Mouse (Mus musculus): ENCODE data around the gene Cnp. TPM values are rescaled to one million over a fixed set of nuclear protein-coding genes. Genes with fewer than 3 reads are reported as not detected.

Cnp gene
- polyA plus RNA-seq, 1 experiment from 2014 or later: 33.6 TPM

DNA sequence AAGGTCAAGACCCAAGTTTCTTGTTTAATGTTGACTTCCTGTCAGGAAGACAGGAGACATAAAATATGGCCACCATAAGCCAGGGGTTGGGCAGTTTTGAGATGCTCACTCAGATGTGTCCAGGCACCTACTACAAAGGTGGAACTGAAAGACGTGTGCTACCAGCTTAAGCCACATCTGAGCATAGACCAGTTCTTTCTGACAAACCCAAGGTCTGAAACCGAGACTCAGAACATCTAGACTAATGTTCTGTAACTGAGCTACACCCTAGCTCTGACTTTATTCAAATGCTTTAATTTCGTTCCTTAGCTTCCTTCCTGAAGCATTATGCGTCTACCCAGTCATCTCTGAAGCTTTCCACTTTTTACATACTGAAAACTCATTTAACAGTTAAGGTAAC is 23.4 kb downstream of the Cnp start:
- Histone ChIP-seq H3K27ac (ENCODE audit: low read length) (no peak overlapping the region), H3K4me1 (ENCODE audit: insufficient read depth, low read length) (no peaks in the 10 kb centered on the region), H3K4me2 (replicated peaks; ENCODE audit: low read depth, low read length) (no peak overlapping the region), H3K36me3 (ENCODE audit: insufficient read depth, low read length) (peaks cover 67% of the 10 kb centered on the region), H3K9me3 (ENCODE audit: low read length) (no peaks in the 10 kb centered on the region), H3K27me3 (ENCODE audit: insufficient read depth, low read length) (no peaks in the 10 kb centered on the region), H3K4me3 (ENCODE audit: low read length) (no peak overlapping the region), H3K9ac (replicated peaks; ENCODE audit: low read length) (no peak overlapping the region)
- WGBS: 53% methylated on average over 4 of the region's 4 CpGs
- ATAC-seq (ENCODE audit: low FRiP score, low TSS enrichment): no peak

GRCm38 (mm10) chr11:100601372-100601771 is 26.7 kb downstream of the Cnp start:
- Histone ChIP-seq H3K4me1 (ENCODE audit: insufficient read depth, low read length) (no peaks in the 10 kb centered on the region; the same call in 1 of the 2 replicates), H3K4me2 (replicated peaks; ENCODE audit: low read depth, low read length) (no peak overlapping the region), H3K4me3 (ENCODE audit: low read length) (no peak overlapping the region), H3K9me3 (ENCODE audit: low read length) (no peaks in the 10 kb centered on the region), H3K27me3 (ENCODE audit: insufficient read depth, low read length) (no peaks in the 10 kb centered on the region), H3K9ac (replicated peaks; ENCODE audit: low read length) (no peak overlapping the region), H3K36me3 (ENCODE audit: insufficient read depth, low read length) (peaks cover 52% of the 10 kb centered on the region), H3K27ac (ENCODE audit: low read length) (no peak overlapping the region)
- WGBS: 88% methylated on average over 3 of the region's 3 CpGs
- ATAC-seq (ENCODE audit: low FRiP score, low TSS enrichment): no peak

DNA sequence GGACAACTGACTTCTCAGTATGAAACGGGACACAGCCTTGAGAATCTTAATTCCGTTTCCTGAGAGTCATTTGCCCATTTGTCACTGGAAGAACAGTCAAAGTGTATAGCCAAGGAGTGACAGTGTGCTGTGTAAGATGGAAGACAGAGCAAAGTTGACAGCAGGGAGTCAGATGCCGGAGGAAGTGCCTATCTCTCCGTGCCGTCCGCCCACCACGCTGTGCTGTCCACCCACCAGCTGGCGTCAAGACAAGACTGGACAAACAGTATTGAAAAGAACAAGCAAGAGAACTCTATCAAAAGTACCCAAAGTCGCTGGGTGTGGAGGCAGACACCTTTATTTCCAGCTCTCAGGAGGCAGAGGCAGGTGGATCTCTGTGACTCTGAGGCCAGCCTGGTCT is 28.5 kb downstream of the Cnp start:
- no peak for ATAC-seq (ENCODE audit: low FRiP score, low TSS enrichment)
- Histone ChIP-seq H3K36me3 (ENCODE audit: insufficient read depth, low read length) (peaks cover 35% of the 10 kb centered on the region), H3K4me3 (ENCODE audit: low read length) (no peak overlapping the region), H3K27me3 (ENCODE audit: insufficient read depth, low read length) (no peaks in the 10 kb centered on the region), H3K27ac (ENCODE audit: low read length) (no peak overlapping the region), H3K4me1 (ENCODE audit: insufficient read depth, low read length) (no peaks in the 10 kb centered on the region; the same call in 1 of the 2 replicates), H3K9ac (replicated peaks; ENCODE audit: low read length) (no peak overlapping the region), H3K4me2 (replicated peaks; ENCODE audit: low read depth, low read length) (no peak overlapping the region), H3K9me3 (ENCODE audit: low read length) (no peaks in the 10 kb centered on the region)
- WGBS: 85% methylated on average over 9 of the region's 9 CpGs

- H3K4me2 ChIP-seq (replicated peaks; ENCODE audit: low read depth, low read length): no peak overlapping the region
- WGBS: 72% methylated on average over 8 of the region's 8 CpGs
- H3K36me3 ChIP-seq (ENCODE audit: insufficient read depth, low read length): peaks cover 28% of the 10 kb centered on the region
- no peaks in the 10 kb centered on the region for H3K27me3 ChIP-seq (ENCODE audit: insufficient read depth, low read length)
- H3K4me3 ChIP-seq (ENCODE audit: low read length): no peak overlapping the region
- H3K9me3 ChIP-seq (ENCODE audit: low read length): no peaks in the 10 kb centered on the region
- no peaks in the 10 kb centered on the region; the same call in 1 of the 2 replicates for H3K4me1 ChIP-seq (ENCODE audit: insufficient read depth, low read length)
- no peak overlapping the region for H3K9ac ChIP-seq (replicated peaks; ENCODE audit: low read length)
- ATAC-seq (ENCODE audit: low FRiP score, low TSS enrichment): no peak
- H3K27ac ChIP-seq (ENCODE audit: low read length): no peak overlapping the region
These were observed 29.1 kb downstream of the Cnp start for GRCm38 (mm10) chr11:100603813-100604212.

DNA sequence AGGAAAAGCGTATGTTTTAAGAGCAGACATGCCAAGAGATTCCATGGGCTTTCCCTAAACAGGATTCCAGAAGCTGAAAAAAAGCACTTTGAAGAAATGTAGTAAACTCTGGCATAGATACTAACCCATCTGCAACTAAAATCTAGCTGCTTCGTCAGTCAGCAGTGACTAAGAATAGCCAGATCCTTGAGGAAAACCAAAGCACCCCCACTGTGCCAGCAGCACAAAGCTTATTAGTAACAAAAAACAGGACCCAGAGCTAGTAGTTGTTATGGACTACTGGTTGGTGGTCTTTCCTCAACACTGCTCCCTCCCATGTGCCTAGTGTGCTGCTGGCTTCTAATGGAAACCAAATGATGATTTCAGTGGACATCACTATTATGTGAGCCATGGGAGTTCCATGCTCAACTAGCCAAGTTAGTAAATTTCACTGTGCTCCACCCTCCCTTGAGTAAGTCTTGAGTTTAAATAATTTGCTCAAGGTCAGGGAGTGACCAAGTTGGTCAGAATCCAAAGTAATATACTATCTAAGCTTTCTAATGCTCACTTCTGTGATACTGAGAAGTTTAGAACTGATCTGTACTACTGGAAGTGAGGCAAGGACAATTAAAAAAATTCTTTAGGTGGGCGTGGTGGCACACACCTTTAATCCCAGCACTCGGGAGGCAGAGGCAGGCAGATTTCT is 29.8 kb downstream of the Cnp start:
- Histone ChIP-seq H3K9me3 (ENCODE audit: low read length) (no peaks in the 10 kb centered on the region), H3K4me3 (ENCODE audit: low read length) (no peak overlapping the region), H3K27ac (ENCODE audit: low read length) (no peak overlapping the region), H3K4me1 (ENCODE audit: insufficient read depth, low read length) (no peaks in the 10 kb centered on the region; the same call in 1 of the 2 replicates), H3K27me3 (ENCODE audit: insufficient read depth, low read length) (no peaks in the 10 kb centered on the region), H3K9ac (replicated peaks; ENCODE audit: low read length) (no peak overlapping the region), H3K4me2 (replicated peaks; ENCODE audit: low read depth, low read length) (no peak overlapping the region), H3K36me3 (ENCODE audit: insufficient read depth, low read length) (peaks cover 22% of the 10 kb centered on the region)
- 79% methylated on average over 4 of the region's 4 CpGs for WGBS
- ATAC-seq (ENCODE audit: low FRiP score, low TSS enrichment): no peak

DNA sequence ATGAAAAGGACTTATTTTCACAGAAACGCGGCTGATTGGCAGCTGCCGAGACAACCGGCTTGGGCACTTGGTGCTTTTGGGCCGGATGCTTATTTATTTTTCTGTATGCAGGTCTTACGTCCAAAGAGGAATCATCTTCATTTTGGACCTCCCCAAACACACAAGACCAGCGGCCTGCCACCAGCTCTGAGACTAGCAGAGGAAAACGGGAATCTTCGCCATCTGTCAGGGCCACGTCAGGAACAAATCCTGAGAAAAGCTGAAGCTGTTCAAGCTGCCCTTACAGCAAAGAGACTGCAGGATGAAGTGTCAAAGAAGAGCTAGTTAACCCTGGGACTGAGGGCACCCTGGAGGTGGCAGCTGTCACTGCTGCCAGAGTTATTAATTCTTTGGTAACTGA is 30.7 kb downstream of the Cnp start:
- peaks cover 4% of the 10 kb centered on the region; the same call in 1 of the 2 replicates for H3K4me1 ChIP-seq (ENCODE audit: insufficient read depth, low read length)
- WGBS: 88% methylated on average over 10 of the region's 10 CpGs
- no peak overlapping the region for H3K4me2 ChIP-seq (replicated peaks; ENCODE audit: low read depth, low read length)
- H3K27me3 ChIP-seq (ENCODE audit: insufficient read depth, low read length): no peaks in the 10 kb centered on the region
- peaks cover 12% of the 10 kb centered on the region; the same call in 1 of the 2 replicates for H3K36me3 ChIP-seq (ENCODE audit: insufficient read depth, low read length)
- H3K4me3 ChIP-seq (ENCODE audit: low read length): no peak overlapping the region
- no peak overlapping the region for H3K9ac ChIP-seq (replicated peaks; ENCODE audit: low read length)
- no peak for ATAC-seq (ENCODE audit: low FRiP score, low TSS enrichment)
- H3K9me3 ChIP-seq (ENCODE audit: low read length): no peaks in the 10 kb centered on the region
- H3K27ac ChIP-seq (ENCODE audit: low read length): no peak overlapping the region

DNA sequence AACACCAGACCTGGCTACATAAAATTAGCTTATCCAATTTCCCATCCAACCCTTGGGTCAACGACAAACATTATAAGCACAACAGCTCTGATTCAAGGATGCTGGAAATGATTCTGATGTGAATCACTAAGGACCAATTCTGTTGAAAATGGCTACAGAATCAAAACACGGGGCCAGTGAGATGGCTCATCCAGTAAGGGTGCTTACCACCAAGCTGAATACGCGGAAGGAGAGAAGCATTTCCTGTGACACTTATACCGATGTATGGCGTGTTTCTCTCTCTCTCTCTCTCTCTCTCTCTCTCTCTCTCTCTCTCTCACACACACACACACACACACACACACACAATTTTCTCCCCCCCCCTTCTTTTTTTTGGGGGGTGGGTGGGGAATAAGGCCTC is 32.4 kb downstream of the Cnp start:
- Histone ChIP-seq H3K4me2 (replicated peaks; ENCODE audit: low read depth, low read length) (no peak overlapping the region), H3K9ac (replicated peaks; ENCODE audit: low read length) (no peak overlapping the region), H3K27ac (ENCODE audit: low read length) (no peak overlapping the region), H3K4me1 (ENCODE audit: insufficient read depth, low read length) (peaks cover 10% of the 10 kb centered on the region), H3K36me3 (ENCODE audit: insufficient read depth, low read length) (no peaks in the 10 kb centered on the region), H3K27me3 (ENCODE audit: insufficient read depth, low read length) (no peaks in the 10 kb centered on the region), H3K4me3 (ENCODE audit: low read length) (no peak overlapping the region), H3K9me3 (ENCODE audit: low read length) (no peaks in the 10 kb centered on the region)
- ATAC-seq (ENCODE audit: low FRiP score, low TSS enrichment): no peak
- 96% methylated on average over 6 of the region's 6 CpGs for WGBS

DNA sequence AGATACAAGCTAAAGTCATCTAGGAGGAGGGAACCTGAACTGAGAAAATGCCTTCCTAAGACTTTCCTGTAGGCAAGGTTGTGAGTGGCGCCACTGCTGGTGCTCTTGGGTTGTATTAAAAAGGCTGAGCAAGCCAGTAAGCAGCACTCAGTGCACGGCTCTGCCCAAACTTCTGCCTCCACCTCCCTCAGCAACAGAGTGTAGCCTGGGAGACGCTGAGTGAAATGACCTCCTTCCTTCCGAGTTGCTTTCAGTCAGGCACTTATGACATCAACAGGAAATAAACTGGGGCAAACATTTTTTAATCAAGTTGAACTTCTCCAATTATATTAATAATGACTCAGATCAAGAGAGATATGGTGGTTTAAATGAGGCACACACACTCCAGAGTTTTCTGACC is 34.1 kb downstream of the Cnp start:
- WGBS: 56% methylated on average over 4 of the region's 4 CpGs
- Histone ChIP-seq H3K4me1 (ENCODE audit: insufficient read depth, low read length) (peaks cover 10% of the 10 kb centered on the region), H3K4me2 (replicated peaks; ENCODE audit: low read depth, low read length) (no peak overlapping the region), H3K4me3 (ENCODE audit: low read length) (no peak overlapping the region), H3K27me3 (ENCODE audit: insufficient read depth, low read length) (no peaks in the 10 kb centered on the region), H3K9ac (replicated peaks; ENCODE audit: low read length) (no peak overlapping the region), H3K9me3 (ENCODE audit: low read length) (no peaks in the 10 kb centered on the region), H3K27ac (ENCODE audit: low read length) (no peak overlapping the region), H3K36me3 (ENCODE audit: insufficient read depth, low read length) (no peaks in the 10 kb centered on the region; the same call in 1 of the 2 replicates)
- no peak for ATAC-seq (ENCODE audit: low FRiP score, low TSS enrichment)

- H3K9me3 ChIP-seq (ENCODE audit: low read length): no peaks in the 10 kb centered on the region
- no peak overlapping the region for H3K4me3 ChIP-seq (ENCODE audit: low read length)
- H3K27ac ChIP-seq (ENCODE audit: low read length): no peak overlapping the region
- ATAC-seq (ENCODE audit: low FRiP score, low TSS enrichment): no peak
- peaks cover 10% of the 10 kb centered on the region for H3K4me1 ChIP-seq (ENCODE audit: insufficient read depth, low read length)
- H3K4me2 ChIP-seq (replicated peaks; ENCODE audit: low read depth, low read length): no peak overlapping the region
- no peaks in the 10 kb centered on the region for H3K27me3 ChIP-seq (ENCODE audit: insufficient read depth, low read length)
- 78% methylated on average over 5 of the region's 5 CpGs for WGBS
- no peaks in the 10 kb centered on the region; the same call in 1 of the 2 replicates for H3K36me3 ChIP-seq (ENCODE audit: insufficient read depth, low read length)
- H3K9ac ChIP-seq (replicated peaks; ENCODE audit: low read length): no peak overlapping the region
These were observed 34.8 kb downstream of the Cnp start for GRCm38 (mm10) chr11:100609355-100609996.

DNA sequence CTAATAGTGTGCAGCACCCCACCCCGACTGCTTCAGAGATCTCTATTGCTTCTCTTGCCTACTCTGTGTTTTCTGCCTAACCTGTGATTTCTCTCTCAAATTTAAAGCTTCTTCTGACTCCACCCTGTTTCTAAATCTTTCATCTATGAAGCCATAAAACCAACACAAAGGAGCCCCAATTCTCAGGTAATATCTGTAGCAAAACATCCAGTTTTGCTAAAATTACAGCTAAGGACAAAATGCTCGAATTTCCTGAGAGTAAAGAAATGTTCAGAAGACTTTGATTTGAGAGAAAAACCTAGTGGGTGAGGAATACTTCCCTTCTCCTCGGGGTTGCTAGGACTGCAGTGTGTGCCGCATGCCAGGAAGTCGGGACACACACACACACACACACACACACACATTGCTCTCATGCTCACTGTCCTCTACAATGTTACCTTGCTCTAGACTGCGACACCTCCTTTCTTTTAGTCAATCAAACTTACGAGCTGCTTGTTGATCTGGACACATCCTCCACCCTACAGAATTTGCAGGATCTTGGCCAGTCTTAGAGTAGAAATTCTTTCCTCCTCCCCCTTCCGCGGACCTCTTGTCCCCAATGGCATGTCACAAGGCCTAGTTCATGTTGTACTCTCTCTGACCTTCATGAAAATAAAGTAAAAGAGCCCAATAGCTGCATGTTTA is 35.4 kb downstream of the Cnp start:
- no peak for ATAC-seq (ENCODE audit: low FRiP score, low TSS enrichment)
- Histone ChIP-seq H3K9me3 (ENCODE audit: low read length) (no peaks in the 10 kb centered on the region), H3K27ac (ENCODE audit: low read length) (no peak overlapping the region), H3K4me1 (ENCODE audit: insufficient read depth, low read length) (peaks cover 10% of the 10 kb centered on the region), H3K27me3 (ENCODE audit: insufficient read depth, low read length) (no peaks in the 10 kb centered on the region), H3K4me2 (replicated peaks; ENCODE audit: low read depth, low read length) (no peak overlapping the region), H3K4me3 (ENCODE audit: low read length) (no peak overlapping the region), H3K36me3 (ENCODE audit: insufficient read depth, low read length) (no peaks in the 10 kb centered on the region; the same call in 1 of the 2 replicates), H3K9ac (replicated peaks; ENCODE audit: low read length) (no peak overlapping the region)
- 56% methylated on average over 9 of the region's 9 CpGs for WGBS
